Mouse (Mus musculus): Measurements from ENCODE around the gene Ctnnbl1. TPM values are rescaled to one million over a fixed set of nuclear protein-coding genes. Genes with fewer than 3 reads are reported as not detected.

Gene Ctnnbl1
- polyA plus RNA-seq (2015; fragmentation: Nextera tagmentation; extraction: Ambion mirVana), result 67.8 and 74.7 TPM in 2 replicates

GRCm38 (mm10) chr2:157736854-157737850 lies at the start of gene Ctnnbl1:
Ctnnbl1 (plus strand) TSS chr2:157737401.
- peak; percentile 99 for DNase-seq (ENCODE audit: low spot score)

GRCm38 (mm10) chr2:157687506-157687905 lies 49.7 kb upstream of the Ctnnbl1 start:
- no peak for DNase-seq (ENCODE audit: low spot score)

GRCm38 (mm10) chr2:157691266-157692105 lies 45.7 kb upstream of the Ctnnbl1 start:
- DNase-seq (ENCODE audit: low spot score), result no peak

- DNase-seq (ENCODE audit: low spot score), result no peak
Observed at GRCm38 (mm10) chr2:157692365-157692932, 44.8 kb upstream of the Ctnnbl1 start.

- no peak for DNase-seq (ENCODE audit: low spot score)
Observed at GRCm38 (mm10) chr2:157693576-157693975, 43.6 kb upstream of the Ctnnbl1 start.

- no peak for DNase-seq (ENCODE audit: low spot score)
Observed at GRCm38 (mm10) chr2:157696297-157696731, 40.9 kb upstream of the Ctnnbl1 start.

GRCm38 (mm10) chr2:157703155-157703554 lies 34.0 kb upstream of the Ctnnbl1 start:
- no peak for DNase-seq (ENCODE audit: low spot score)

DNA sequence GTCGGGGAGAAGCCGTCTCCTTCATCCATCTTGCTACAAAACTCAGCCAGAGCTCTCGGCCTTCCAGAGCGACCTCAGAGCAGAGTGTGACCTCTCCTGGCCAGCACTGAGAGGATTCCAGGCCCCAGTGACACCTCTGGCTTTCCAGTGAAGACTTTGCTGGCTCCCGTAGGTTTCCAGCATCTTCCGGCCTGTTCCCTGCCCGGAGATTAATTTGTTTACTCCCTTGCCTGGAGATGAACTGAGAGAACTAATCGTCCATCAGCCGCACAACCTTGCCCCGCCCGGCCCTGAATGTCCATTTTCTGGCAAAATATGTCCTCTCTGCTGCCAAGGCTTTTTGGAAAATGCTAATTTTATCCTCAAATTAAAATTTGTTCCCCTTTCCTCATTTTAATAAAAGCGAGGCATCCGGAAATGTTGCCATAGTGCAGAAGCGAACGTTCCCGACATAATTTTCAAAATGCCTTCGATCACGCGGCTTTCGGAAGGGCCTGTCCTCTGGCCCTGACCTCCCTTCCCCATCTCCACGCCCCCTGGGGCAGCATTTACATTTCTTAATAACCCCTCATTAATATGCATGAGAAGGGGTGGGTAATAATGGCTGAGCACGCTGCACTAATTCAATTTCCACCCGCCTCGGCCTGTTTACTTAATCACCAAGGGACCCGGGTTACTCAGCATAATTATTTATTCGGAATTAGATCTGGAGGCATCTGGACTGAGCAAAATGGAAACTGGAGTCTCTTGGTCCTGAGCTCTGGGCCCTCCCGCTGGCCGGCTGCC lies 32.0 kb upstream of the Ctnnbl1 start:
- DNase-seq (ENCODE audit: low spot score), result no peak

- no peak for DNase-seq (ENCODE audit: low spot score)
Observed at GRCm38 (mm10) chr2:157705777-157706158, 31.4 kb upstream of the Ctnnbl1 start.

- DNase-seq (ENCODE audit: low spot score), result no peak
Observed at GRCm38 (mm10) chr2:157707191-157707923, 29.8 kb upstream of the Ctnnbl1 start.

GRCm38 (mm10) chr2:157712677-157713076 lies 24.5 kb upstream of the Ctnnbl1 start:
- DNase-seq (ENCODE audit: low spot score), result no peak

DNA sequence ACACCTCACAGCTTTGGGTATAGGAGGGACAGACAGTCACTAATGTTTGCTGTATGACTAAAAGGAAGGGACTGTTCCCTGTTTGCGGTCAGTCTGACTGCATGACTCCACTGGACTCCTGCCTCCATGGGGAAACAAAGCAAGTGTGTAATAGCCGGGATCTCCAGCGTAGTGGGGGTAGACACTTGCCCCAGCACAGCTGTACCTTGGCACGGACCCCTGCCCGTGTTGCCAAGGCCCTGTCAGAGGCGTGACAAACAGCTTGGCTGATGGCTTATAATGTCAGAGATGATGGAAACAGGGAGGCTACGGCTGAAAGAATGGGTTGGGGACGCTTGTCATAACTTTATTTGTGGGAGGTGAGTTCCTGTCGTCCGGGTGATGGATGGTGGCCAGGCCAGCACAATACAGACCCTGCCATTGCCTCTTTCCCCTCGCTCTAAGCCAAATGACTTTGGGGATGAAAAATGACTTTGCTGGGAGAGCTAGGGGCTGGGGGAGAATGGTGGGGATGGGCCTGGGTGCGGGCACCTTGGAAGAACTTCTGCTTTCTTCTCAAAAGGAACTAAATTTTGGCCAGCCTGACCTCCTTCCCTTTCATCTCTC lies 21.5 kb upstream of the Ctnnbl1 start:
- no peak for DNase-seq (ENCODE audit: low spot score)

DNA sequence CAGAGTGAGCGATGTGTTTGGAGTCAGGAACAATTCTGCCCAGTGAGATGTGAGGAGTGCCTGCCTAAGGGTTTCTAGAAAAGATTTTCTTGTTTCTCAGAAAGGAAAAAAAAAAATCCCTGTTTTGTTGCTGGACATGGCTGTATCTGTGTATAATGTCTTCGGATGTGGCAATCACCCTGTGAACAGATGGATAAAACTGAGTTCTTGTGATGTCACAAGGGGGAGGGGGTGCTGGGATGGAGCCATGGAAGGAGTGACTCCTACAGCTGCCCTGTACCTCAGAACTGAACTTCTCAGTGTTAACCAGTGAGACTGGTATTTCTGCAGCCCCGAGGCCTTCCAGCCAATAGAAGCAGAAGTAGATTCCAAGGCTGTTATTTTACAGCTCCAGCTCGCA lies 18.8 kb upstream of the Ctnnbl1 start:
- no peak for DNase-seq (ENCODE audit: low spot score)

GRCm38 (mm10) chr2:157723883-157724573 lies 13.2 kb upstream of the Ctnnbl1 start:
- no peak for DNase-seq (ENCODE audit: low spot score)

- DNase-seq (ENCODE audit: low spot score), result no peak
Observed at GRCm38 (mm10) chr2:157724574-157724914, 12.7 kb upstream of the Ctnnbl1 start.

DNA sequence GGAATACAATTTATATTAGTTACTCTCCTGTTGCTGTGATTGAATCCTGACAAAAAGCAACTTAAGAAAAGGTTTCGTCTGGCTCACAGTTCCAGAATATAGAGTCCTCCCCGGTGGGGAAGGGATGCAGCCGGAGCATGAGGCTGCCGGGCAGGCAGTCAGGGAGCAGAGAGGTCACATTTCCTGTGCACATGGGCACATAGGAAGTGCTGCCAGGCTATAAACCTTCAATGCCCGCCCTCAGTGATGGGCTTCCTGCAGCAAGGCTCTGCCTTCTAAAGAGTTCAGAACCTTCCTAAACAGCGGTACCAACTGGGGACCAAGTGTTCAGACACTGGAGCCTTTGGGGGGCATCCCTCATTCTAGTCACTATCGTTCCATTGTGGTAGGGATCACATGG lies 7.4 kb downstream of the Ctnnbl1 start:
- DNase-seq (ENCODE audit: low spot score), result peak; percentile 30

- peak; percentile 13 for DNase-seq (ENCODE audit: low spot score)
Observed at GRCm38 (mm10) chr2:157745735-157746134, 8.5 kb downstream of the Ctnnbl1 start.

DNA sequence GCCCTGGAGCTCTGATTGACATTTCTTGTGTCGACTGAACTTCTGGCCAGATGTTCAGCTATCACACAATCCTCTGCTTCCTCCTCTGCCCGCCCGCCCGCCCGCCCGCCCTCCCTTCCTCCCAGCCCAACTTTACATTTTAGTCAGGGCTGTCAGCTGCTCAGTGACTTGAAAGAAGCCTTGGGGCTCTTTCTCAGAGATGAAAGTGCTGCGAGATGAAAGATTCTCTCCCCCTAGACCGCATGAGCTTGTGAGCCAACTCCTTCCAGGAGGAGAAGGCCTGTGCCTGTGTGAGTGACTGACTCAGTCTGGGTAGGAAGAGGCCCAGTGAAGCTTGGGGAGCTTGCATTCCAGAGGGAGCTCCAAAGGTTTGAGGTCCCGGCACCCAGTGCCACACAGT lies 9.4 kb downstream of the Ctnnbl1 start:
- DNase-seq (ENCODE audit: low spot score), result peak; percentile 90

GRCm38 (mm10) chr2:157747989-157748388 lies 10.8 kb downstream of the Ctnnbl1 start:
- DNase-seq (ENCODE audit: low spot score), result no peak
